Mouse (Mus musculus) G1E (cell line): ENCODE results near the gene Nr2e1.

ENCODE experiments used
- CTCF ChIP-seq: IDR thresholded peaks from 2 replicates; pipeline ENCODE4 v1.5.1; 2012; ENCODE audit warnings: low read depth, low read length, inconsistent platforms, mixed read lengths
- GATA1 ChIP-seq: IDR thresholded peaks from 2 replicates; pipeline ENCODE4 v1.6.1; 2012; ENCODE audit warnings: borderline replicate concordance, low read length, inconsistent platforms, mixed read lengths
- TAL1 ChIP-seq: conservative IDR thresholded peaks from 2 replicates; pipeline ENCODE4 v1.6.1; 2012; ENCODE audit warnings: low read depth, low read length, inconsistent platforms, mixed read lengths

- TF ChIP-seq CTCF (no peak), TAL1 (no peak), GATA1 (no peak)
These were observed 37.5 kb downstream of the Nr2e1 start for GRCm38 (mm10) chr10:42545707-42546503.
